Mouse (Mus musculus) liver, postnatal 0 days (tissue): Measurements from ENCODE around the gene Inpp5a. TPM values are rescaled to one million over a fixed set of nuclear protein-coding genes. Genes with fewer than 3 reads are reported as not detected.

Experiments
- ATAC-seq: fragments of 200-750 bp; cut with Nextera tagmentation; 2 replicates; pipeline ENCODE4 v1.8.0; 2017; ENCODE audit warnings: mild to moderate bottlenecking, moderate library complexity
- DNase-seq: peaks from one replicate; pipeline ENCODE4 v3.0.0-alpha.2; 2016
- H3K27ac ChIP-seq: fragments of 300-500 bp; sonication (generic); 2 replicates; pipeline ENCODE4 v1.5.1; 2014; ENCODE audit warnings: antibody characterized with exemption, moderate library complexity, mild to moderate bottlenecking, low read depth
- H3K27me3 ChIP-seq: fragments of 300-500 bp; sonication (generic); 2 replicates; pipeline ENCODE4 v1.6.1; 2014; ENCODE audit warnings: low read length, control low read depth, mixed read lengths; ENCODE audit not compliant: insufficient read depth
- H3K36me3 ChIP-seq: fragments of 300-500 bp; sonication (generic); replicated peaks from 2 replicates; pipeline ENCODE4 v1.6.1; 2014; ENCODE audit warnings: mild to moderate bottlenecking, control low read depth, low read length, moderate library complexity, mixed read lengths; ENCODE audit not compliant: insufficient read depth
- H3K4me1 ChIP-seq: fragments of 300-500 bp; sonication (generic); 2 replicates; pipeline ENCODE4 v1.6.1; 2014; ENCODE audit warnings: antibody characterized with exemption, mild to moderate bottlenecking, control low read depth; ENCODE audit not compliant: insufficient read depth
- H3K4me2 ChIP-seq: fragments of 300-500 bp; sonication (generic); 2 replicates; pipeline ENCODE4 v1.6.1; 2014; ENCODE audit warnings: low read depth, mild to moderate bottlenecking, low read length, moderate library complexity, mixed read lengths
- H3K4me3 ChIP-seq: fragments of 300-500 bp; sonication (generic); 2 replicates; pipeline ENCODE4 v1.5.1; 2014; ENCODE audit warnings: low read depth, low read length
- H3K9ac ChIP-seq: fragments of 300-500 bp; sonication (generic); replicated peaks from 2 replicates; pipeline ENCODE4 v1.6.1; 2014; ENCODE audit warnings: mild to moderate bottlenecking, moderate library complexity
- H3K9me3 ChIP-seq: fragments of 300-500 bp; sonication (generic); 2 replicates; pipeline ENCODE4 v1.6.1; 2016; ENCODE audit warnings: mild to moderate bottlenecking, control low read depth, low read length, mixed read lengths
- CTCF ChIP-seq: sonication (generic); IDR thresholded peaks from 2 replicates; pipeline ENCODE4 v1.5.1; 2016; ENCODE audit warnings: antibody characterized with exemption, low read depth
- EP300 ChIP-seq: IDR thresholded peaks from 2 replicates; pipeline ENCODE4 v1.6.1; 2016; ENCODE audit warnings: antibody characterized with exemption, low read depth, mild to moderate bottlenecking
- WGBS: fragments of 180-500 bp; shearing (Covaris S2); extraction: QIAGEN DNeasy Blood & Tissue Kit; methylation state at CpG from one replicate; pipeline ENCODE4 v1.1.7; 2014; ENCODE audit not compliant: insufficient replicate concordance; 5-methylcytosine and 5-hydroxymethylcytosine counted together
- polyA plus RNA-seq: library from polyadenylated mRNA; unstranded; fragments of >200 nt; fragmentation: Nextera tagmentation; extraction: Ambion mirVana; gene quantifications from 2 replicates; pipeline ENCODE4 v1.2.1, GENCODE M21; 2015

Gene Inpp5a
- polyA plus RNA-seq, 1 experiment from 2014 or later, result 6.0 TPM

- peak; percentile 95 for ATAC-seq
- no peaks in the 10 kb centered on the region for H3K4me1 ChIP-seq
Measured at GRCm38 (mm10) chr7:139547325-139547724, 158.4 kb downstream of the Inpp5a start.

GRCm38 (mm10) chr7:139550086-139550783 lies 161.3 kb downstream of the Inpp5a start:
- Histone ChIP-seq H3K36me3 (no peaks in the 10 kb centered on the region), H3K4me1 (no peaks in the 10 kb centered on the region), H3K9ac (no peak overlapping the region), H3K27me3 (no peaks in the 10 kb centered on the region), H3K4me2 (no peak overlapping the region), H3K9me3 (no peaks in the 10 kb centered on the region), H3K27ac (no peak overlapping the region), H3K4me3 (no peak overlapping the region)
- 74% methylated on average over 3 of the region's 3 CpGs for WGBS
- DNase-seq (no peak), ATAC-seq (no peak)
- TF ChIP-seq EP300, result no peak
- TF ChIP-seq CTCF, result no peak

More at GRCm38 (mm10) chr7:139547325-139547724, 158.4 kb downstream of the Inpp5a start:
- Histone ChIP-seq H3K9ac (no peak overlapping the region), H3K4me3 (no peak overlapping the region), H3K27me3 (no peaks in the 10 kb centered on the region), H3K36me3 (no peaks in the 10 kb centered on the region), H3K9me3 (no peaks in the 10 kb centered on the region), H3K4me2 (no peak overlapping the region), H3K27ac (peak overlapping the region; percentile 35; the same call in 1 of the 2 replicates)
- peak; percentile 70 for DNase-seq
- 58% methylated on average over 2 of the region's 2 CpGs for WGBS
- TF ChIP-seq CTCF (no peak), EP300 (no peak)

GRCm38 (mm10) chr7:139551519-139551918 lies 162.6 kb downstream of the Inpp5a start:
- Histone ChIP-seq H3K36me3 (no peaks in the 10 kb centered on the region), H3K4me1 (no peaks in the 10 kb centered on the region), H3K4me2 (no peak overlapping the region), H3K4me3 (no peak overlapping the region), H3K27me3 (no peaks in the 10 kb centered on the region), H3K9me3 (no peaks in the 10 kb centered on the region), H3K27ac (no peak overlapping the region), H3K9ac (no peak overlapping the region)
- ATAC-seq (no peak), DNase-seq (no peak)
- TF ChIP-seq EP300, result no peak
- TF ChIP-seq CTCF, result no peak
- WGBS, result 78% methylated on average over 2 of the region's 2 CpGs

- no peak for TF ChIP-seq EP300
- no peak for TF ChIP-seq CTCF
- ATAC-seq (no peak), DNase-seq (no peak)
- Histone ChIP-seq H3K9me3 (no peaks in the 10 kb centered on the region), H3K4me2 (no peak overlapping the region), H3K9ac (no peak overlapping the region), H3K27ac (no peak overlapping the region), H3K4me1 (no peaks in the 10 kb centered on the region), H3K4me3 (no peak overlapping the region), H3K27me3 (no peaks in the 10 kb centered on the region), H3K36me3 (0 out of 2 replicates have a peak, but pooled peaks cover 3% of the 10 kb centered on the region)
- WGBS, result 68% methylated on average over 5 of the region's 5 CpGs
Measured at GRCm38 (mm10) chr7:139556331-139556730, 167.4 kb downstream of the Inpp5a start.

- Histone ChIP-seq H3K27ac (no peak overlapping the region), H3K9me3 (no peaks in the 10 kb centered on the region), H3K9ac (no peak overlapping the region), H3K36me3 (0 out of 2 replicates have a peak, but pooled peaks cover 3% of the 10 kb centered on the region), H3K27me3 (no peaks in the 10 kb centered on the region), H3K4me3 (no peak overlapping the region), H3K4me2 (no peak overlapping the region), H3K4me1 (no peaks in the 10 kb centered on the region)
- ATAC-seq (peak; percentile 48; the same call in 1 of the 2 replicates), DNase-seq (no peak)
- whole genome bisulfite sequencing, result 62% methylated on average over 10 of the region's 10 CpGs
- TF ChIP-seq EP300 (no peak), CTCF (no peak)
Measured at GRCm38 (mm10) chr7:139556746-139557526, 168.0 kb downstream of the Inpp5a start.

GRCm38 (mm10) chr7:139559659-139560058 lies 170.8 kb downstream of the Inpp5a start:
- Histone ChIP-seq H3K4me1 (no peaks in the 10 kb centered on the region), H3K27ac (no peak overlapping the region), H3K4me3 (no peak overlapping the region), H3K36me3 (peaks cover 3% of the 10 kb centered on the region), H3K27me3 (no peaks in the 10 kb centered on the region), H3K9me3 (no peaks in the 10 kb centered on the region), H3K4me2 (no peak overlapping the region), H3K9ac (no peak overlapping the region)
- no peak for TF ChIP-seq CTCF
- TF ChIP-seq EP300, result no peak
- DNase-seq (no peak), ATAC-seq (no peak)
- 80% methylated on average over 10 of the region's 10 CpGs for WGBS
